Mouse (Mus musculus): ENCODE results near the gene Cts6. TPM values are rescaled to one million over a fixed set of nuclear protein-coding genes. Genes with fewer than 3 reads are reported as not detected.
"Not testable (repeated sequence)": the region's sequence is repeated elsewhere in the genome, so short reads cannot be mapped to it uniquely, and the experiment has no call there.

Cts6 gene
- total RNA-seq (2012; rRNA removed) (not detected in 2 replicates), polyA plus RNA-seq (2012; ENCODE audit: insufficient read depth in 1 of 2, insufficient read length in 2 of 2, low read depth in 1 of 2, low replicate concordance in 2 of 2, missing spikeins in 1 of 2) (not detected)

DNA sequence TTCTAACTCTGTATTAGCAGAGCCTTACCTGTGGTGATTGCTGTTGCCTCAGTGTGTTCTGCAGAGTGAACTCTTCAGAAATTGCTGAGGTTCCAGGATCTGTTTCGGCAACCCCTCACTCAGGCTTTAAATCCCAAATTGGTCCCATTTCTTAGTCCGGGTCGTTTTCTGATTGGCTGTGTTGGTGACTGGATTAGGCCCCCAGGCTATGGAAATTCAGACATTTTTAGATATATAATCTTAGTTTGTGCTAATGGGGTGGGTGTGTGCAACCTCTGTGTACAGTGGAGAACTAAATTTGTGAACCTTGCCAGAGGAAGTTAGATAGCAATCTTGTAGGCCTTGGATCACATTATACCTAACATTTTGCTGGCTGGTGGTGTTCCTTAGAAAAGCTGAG lies at the start of gene Cts6:
Gene Cts6 (minus strand): TSS at position 101 of the 400 bp plus-strand sequence.
- no peaks in the 10 kb centered on the region for H3K27me3 ChIP-seq (ENCODE audit: control insufficient read depth in 1 of 2, insufficient read depth in 2 of 2, low read length in 2 of 2)
- no peak within 1 kb of the TSS for H3K27ac ChIP-seq (ENCODE audit: control insufficient read depth, low read depth, low read length)
- H3K79me2 ChIP-seq (ENCODE audit: control insufficient read depth, insufficient read depth, low read length, poor library complexity), result no peaks in the 10 kb centered on the region
- H3K4me3 ChIP-seq (ENCODE audit: control insufficient read depth in 1 of 2, insufficient read depth in 1 of 2, low read depth in 2 of 2, low read length in 2 of 2), result no peak within 1 kb of the TSS
- TF ChIP-seq USF1 (IDR thresholded peaks at IDR 0.05; ENCODE audit: low read depth, low read length), result no peak
- TF ChIP-seq USF2 (IDR thresholded peaks at IDR 0.05; ENCODE audit: borderline replicate concordance in 1 of 2, insufficient read depth in 1 of 2, low read depth in 1 of 2, low read length in 2 of 2), result no peak
- no peak for TF ChIP-seq HCFC1 (IDR thresholded peaks at IDR 0.05; ENCODE audit: low read depth, low read length)
- no peak for TF ChIP-seq EP300 (IDR thresholded peaks at IDR 0.05; ENCODE audit: low read depth in 1 of 2, low read length in 2 of 2)
- no peak for TF ChIP-seq CHD1 (IDR thresholded peaks at IDR 0.05; ENCODE audit: low read depth, low read length)
- no peak for TF ChIP-seq ETS1 (IDR thresholded peaks at IDR 0.05; ENCODE audit: low read depth, low read length)
- no peak for TF ChIP-seq CTCF (IDR thresholded peaks at IDR 0.05 in 2 of 3, conservative IDR thresholded peaks at IDR 0.05 in 1 of 3; ENCODE audit: control insufficient read depth in 1 of 3, insufficient read depth in 1 of 3, low read depth in 2 of 3, low read length in 3 of 3, poor library complexity in 1 of 3, severe bottlenecking in 1 of 3)
- DNase-seq (ENCODE audit: low read depth, low spot score), result no peak
- H3K4me1 ChIP-seq (ENCODE audit: control insufficient read depth in 1 of 2, insufficient read depth in 2 of 2, low read length in 2 of 2), result no peaks in the 10 kb centered on the region
- no peaks in the 10 kb centered on the region for H3K36me3 ChIP-seq (ENCODE audit: control insufficient read depth in 1 of 2, insufficient read depth in 2 of 2, low read length in 2 of 2)
- H3K9ac ChIP-seq (ENCODE audit: control insufficient read depth, low read depth, low read length, poor library complexity, severe bottlenecking), result no peak within 1 kb of the TSS
- no peaks in the 10 kb centered on the region for H3K9me3 ChIP-seq (replicated peaks; ENCODE audit: insufficient read depth, low read length)

DNA sequence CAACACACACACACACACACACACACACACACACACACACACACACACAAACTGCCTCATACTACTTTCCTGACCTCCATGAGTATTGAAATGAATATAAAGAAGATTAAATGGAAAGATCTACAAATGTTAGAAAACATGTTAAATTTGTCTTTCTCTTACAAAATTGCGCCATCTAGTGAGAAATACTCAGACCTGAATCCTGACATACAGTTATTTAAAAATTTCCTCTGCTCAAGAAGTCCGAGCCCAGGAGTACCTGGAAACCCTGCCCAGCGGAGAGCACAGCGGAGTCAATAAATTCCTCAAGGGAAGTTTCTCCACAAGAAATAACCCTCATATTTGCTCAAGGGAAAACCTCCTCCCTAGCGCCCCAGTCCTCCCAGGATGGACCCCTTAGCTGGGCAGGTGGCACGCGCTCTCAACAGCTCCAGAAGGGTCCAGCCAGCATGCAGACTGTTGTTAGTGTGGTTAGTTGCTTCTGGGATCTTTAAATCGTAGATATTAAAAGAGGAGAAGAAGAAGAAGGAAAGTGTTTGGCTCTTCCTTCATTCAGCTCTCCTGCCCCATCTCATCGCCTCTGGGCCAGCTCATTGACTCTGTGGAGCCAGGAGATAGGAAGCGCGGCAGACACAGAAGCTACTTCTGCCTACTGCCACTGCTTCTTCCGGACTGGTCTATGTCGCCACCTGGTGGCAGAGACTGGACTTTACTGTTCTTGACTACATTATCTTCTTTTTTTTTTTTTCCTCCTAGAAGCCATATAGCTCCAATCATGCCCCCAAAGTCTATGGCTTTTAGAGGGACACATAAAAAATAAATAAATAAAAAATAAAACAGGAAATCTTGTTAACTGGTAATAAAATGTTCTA lies 38.1 kb upstream of the Cts6 start:
- peak; percentile 83 for TF ChIP-seq RAD21 (IDR thresholded peaks at IDR 0.05; ENCODE audit: low read depth, low read length)
- TF ChIP-seq POLR2AphosphoS5 (IDR thresholded peaks at IDR 0.05; ENCODE audit: borderline replicate concordance, low read depth, low read length), result no peak
- TF ChIP-seq UBTF (IDR thresholded peaks at IDR 0.05; ENCODE audit: borderline replicate concordance, insufficient read depth, low read depth, low read length), result no peak
- TF ChIP-seq TCF12 (IDR thresholded peaks at IDR 0.05; ENCODE audit: low read depth, low read length), result no peak
- no peak for TF ChIP-seq E2F4 (IDR thresholded peaks at IDR 0.05; ENCODE audit: borderline replicate concordance, low read depth, low read length)
- no peak for TF ChIP-seq BHLHE40 (IDR thresholded peaks at IDR 0.05; ENCODE audit: borderline replicate concordance, low read depth, low read length)
- no peak for TF ChIP-seq NRF1 (IDR thresholded peaks at IDR 0.05; ENCODE audit: insufficient read depth, low read depth, low read length, poor library complexity, severe bottlenecking)
- TF ChIP-seq CTCF (IDR thresholded peaks at IDR 0.05 in 2 of 3, conservative IDR thresholded peaks at IDR 0.05 in 1 of 3; ENCODE audit: control insufficient read depth in 1 of 3, insufficient read depth in 1 of 3, low read depth in 2 of 3, low read length in 3 of 3, poor library complexity in 1 of 3, severe bottlenecking in 1 of 3), result peak; percentile 55 to 83 (median 78)
- TF ChIP-seq ZC3H11A (IDR thresholded peaks at IDR 0.05; ENCODE audit: low read depth, low read length), result peak; percentile 89
- no peak for TF ChIP-seq MXI1 (IDR thresholded peaks at IDR 0.05; ENCODE audit: low read depth, low read length)
- TF ChIP-seq SMC3 (IDR thresholded peaks at IDR 0.05; ENCODE audit: low read depth, low read length), result peak; percentile 86
- TF ChIP-seq ZNF384 (IDR thresholded peaks at IDR 0.05; ENCODE audit: low read depth, low read length), result peak; percentile 95
- peak; percentile 44; the same call in 1 of the 2 replicates for TF ChIP-seq ELF1 (IDR thresholded peaks at IDR 0.05; ENCODE audit: low read depth, low read length)
- TF ChIP-seq SIN3A (IDR thresholded peaks at IDR 0.05; ENCODE audit: low read length), result no peak
- H3K9ac ChIP-seq (ENCODE audit: control insufficient read depth, low read depth, low read length, poor library complexity, severe bottlenecking), result no peak overlapping the region

DNA sequence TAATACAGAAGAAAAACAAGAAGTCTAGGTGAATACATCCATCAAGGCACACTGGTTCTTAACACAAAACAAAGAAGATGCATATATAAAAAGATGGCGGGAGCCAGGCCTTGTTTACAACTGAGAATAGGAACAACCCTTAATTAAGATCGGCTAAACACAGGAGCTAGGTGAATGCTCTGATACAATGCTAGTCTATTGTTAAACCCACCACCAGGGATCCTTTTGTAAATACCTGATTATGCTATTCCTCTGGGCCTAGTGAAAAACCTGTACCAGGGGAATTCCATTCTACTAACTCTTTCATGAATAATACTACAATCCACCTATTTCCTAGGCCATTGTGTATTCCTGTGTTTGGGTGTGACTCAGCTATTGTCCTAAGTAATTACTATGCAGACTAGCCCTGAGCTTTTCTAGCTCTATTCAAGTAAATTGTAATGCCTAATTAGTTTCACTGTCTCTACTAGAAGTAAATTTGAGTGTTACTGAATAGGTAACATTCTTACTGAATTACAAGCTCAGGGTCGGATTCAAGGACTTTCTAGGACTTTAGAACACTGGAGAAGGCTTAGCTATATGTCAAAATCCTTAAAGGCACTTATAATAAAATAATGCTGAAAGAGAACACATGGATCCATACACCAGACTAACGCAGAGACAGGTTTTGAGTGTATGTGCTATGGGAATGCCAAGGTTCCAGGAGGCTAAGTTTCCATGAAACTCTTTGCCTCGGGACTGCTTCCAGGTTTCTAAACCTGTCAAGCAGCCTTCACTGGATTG lies 17.9 kb downstream of the Cts6 start:
- H3K27me3 ChIP-seq (ENCODE audit: control insufficient read depth in 1 of 2, insufficient read depth in 2 of 2, low read length in 2 of 2); H3K4me1 ChIP-seq (ENCODE audit: control insufficient read depth in 1 of 2, insufficient read depth in 2 of 2, low read length in 2 of 2); H3K9me3 ChIP-seq (replicated peaks; ENCODE audit: insufficient read depth, low read length); H3K36me3 ChIP-seq (ENCODE audit: control insufficient read depth in 1 of 2, insufficient read depth in 2 of 2, low read length in 2 of 2); H3K4me3 ChIP-seq (ENCODE audit: control insufficient read depth in 1 of 2, insufficient read depth in 1 of 2, low read depth in 2 of 2, low read length in 2 of 2); H3K9ac ChIP-seq (ENCODE audit: control insufficient read depth, low read depth, low read length, poor library complexity, severe bottlenecking); DNase-seq (ENCODE audit: low read depth, low spot score); H3K27ac ChIP-seq (ENCODE audit: control insufficient read depth, low read depth, low read length); H3K79me2 ChIP-seq (ENCODE audit: control insufficient read depth, insufficient read depth, low read length, poor library complexity): not testable (repeated sequence)

More for the DNA sequence above, 38.1 kb upstream of the Cts6 start:
- no peaks in the 10 kb centered on the region for H3K79me2 ChIP-seq (ENCODE audit: control insufficient read depth, insufficient read depth, low read length, poor library complexity)
- no peaks in the 10 kb centered on the region for H3K27me3 ChIP-seq (ENCODE audit: control insufficient read depth in 1 of 2, insufficient read depth in 2 of 2, low read length in 2 of 2)
- H3K4me3 ChIP-seq (ENCODE audit: control insufficient read depth in 1 of 2, insufficient read depth in 1 of 2, low read depth in 2 of 2, low read length in 2 of 2), result peak overlapping the region in 1 of 2 experiments; percentile 12; a peak in 1 of 4 replicates
- no peaks in the 10 kb centered on the region for H3K36me3 ChIP-seq (ENCODE audit: control insufficient read depth in 1 of 2, insufficient read depth in 2 of 2, low read length in 2 of 2)
- no peaks in the 10 kb centered on the region; a peak in 1 of 4 replicates for H3K4me1 ChIP-seq (ENCODE audit: control insufficient read depth in 1 of 2, insufficient read depth in 2 of 2, low read length in 2 of 2)
- H3K27ac ChIP-seq (ENCODE audit: control insufficient read depth, low read depth, low read length), result no peak overlapping the region
- no peaks in the 10 kb centered on the region for H3K9me3 ChIP-seq (replicated peaks; ENCODE audit: insufficient read depth, low read length)
- DNase-seq (ENCODE audit: low read depth, low spot score), result peak; percentile 83
